Mouse (Mus musculus) intestine, embryonic 16.5 days (tissue): ENCODE measurements around the gene Naa38. TPM values are rescaled to one million over a fixed set of nuclear protein-coding genes. Genes with fewer than 3 reads are reported as not detected.
A peak's percentile ranks its signal among the peaks of the same experiment; 100 is the strongest.
"Not testable (repeated sequence)": the region's sequence is repeated elsewhere in the genome, so short reads cannot be mapped to it uniquely, and the experiment has no call there.

Source experiments
- ATAC-seq: fragments of 200-750 bp; cut with Nextera tagmentation; 2 replicates; pipeline ENCODE4 v1.8.0; 2017; ENCODE audit warnings: moderate TSS enrichment, moderate library complexity
- H3K27ac ChIP-seq: fragments of 300-500 bp; sonication (generic); 2 replicates; pipeline ENCODE4 v1.5.1; 2014; ENCODE audit warnings: mild to moderate bottlenecking, low read length
- H3K27me3 ChIP-seq: fragments of 300-500 bp; sonication (generic); replicated peaks from 2 replicates; pipeline ENCODE4 v1.6.1; 2014; ENCODE audit warnings: low read length, control low read depth, mixed read lengths; ENCODE audit not compliant: control insufficient read depth, insufficient read depth
- H3K36me3 ChIP-seq: fragments of 300-500 bp; sonication (generic); 2 replicates; pipeline ENCODE4 v1.6.1; 2014; ENCODE audit warnings: low read length, control low read depth; ENCODE audit not compliant: control insufficient read depth, insufficient read depth
- H3K4me1 ChIP-seq: fragments of 300-500 bp; sonication (generic); 2 replicates; pipeline ENCODE4 v1.6.1; 2014; ENCODE audit warnings: low read length, control low read depth, mixed read lengths; ENCODE audit not compliant: control insufficient read depth, insufficient read depth
- H3K4me2 ChIP-seq: fragments of 300-500 bp; sonication (generic); 2 replicates; pipeline ENCODE4 v1.6.1; 2014; ENCODE audit warnings: low read depth, low read length, control low read depth
- H3K4me3 ChIP-seq: fragments of 300-500 bp; sonication (generic); 2 replicates; pipeline ENCODE4 v1.5.1; 2014; ENCODE audit warnings: mild to moderate bottlenecking, low read length
- H3K9ac ChIP-seq: fragments of 300-500 bp; sonication (generic); 2 replicates; pipeline ENCODE4 v1.6.1; 2014; ENCODE audit warnings: low read depth, low read length
- H3K9me3 ChIP-seq: fragments of 300-500 bp; sonication (generic); 2 replicates; pipeline ENCODE4 v1.6.1; 2016; ENCODE audit warnings: low read length, control low read depth; ENCODE audit not compliant: control insufficient read depth
- WGBS: fragments of 180-500 bp; shearing (Covaris S2); extraction: QIAGEN DNeasy Blood & Tissue Kit; methylation state at CpG from one replicate; pipeline ENCODE4 v1.1.7; 2014; 5-methylcytosine and 5-hydroxymethylcytosine counted together
- polyA plus RNA-seq: library from polyadenylated mRNA; unstranded; fragments of >200 nt; fragmentation: Nextera tagmentation; extraction: Ambion mirVana; gene quantifications from 2 replicates; pipeline ENCODE4 v1.2.1, GENCODE M21; 2015

Gene Naa38
- polyA plus RNA-seq, 1 experiment from 2014 or later = 170 TPM

- no peak overlapping the region for H3K4me3 ChIP-seq
- ATAC-seq = peak; percentile 73
- whole genome bisulfite sequencing = 76% methylated on average over 6 of the region's 6 CpGs
- H3K9me3 ChIP-seq = no peaks in the 10 kb centered on the region
- 0 out of 2 replicates have a peak, but pooled peaks cover 2% of the 10 kb centered on the region for H3K4me1 ChIP-seq
- H3K27me3 ChIP-seq = no peaks in the 10 kb centered on the region
- no peak overlapping the region for H3K9ac ChIP-seq
- H3K36me3 ChIP-seq = no peaks in the 10 kb centered on the region
- H3K27ac ChIP-seq = peak overlapping the region; percentile 75
- no peak overlapping the region for H3K4me2 ChIP-seq
These were observed 10.3 kb upstream of the Naa38 start for GRCm38 (mm10) chr11:69384979-69385378.

- no peak overlapping the region for H3K9ac ChIP-seq
- WGBS = 71% methylated on average over 7 of the region's 7 CpGs
These were observed 8.5 kb upstream of the Naa38 start for GRCm38 (mm10) chr11:69386758-69387157.

GRCm38 (mm10) chr11:69388680-69389079 lies 6.6 kb upstream of the Naa38 start:
- 98% methylated on average over 4 of the region's 4 CpGs for WGBS
- ATAC-seq = no peak

More at GRCm38 (mm10) chr11:69386758-69387157, 8.5 kb upstream of the Naa38 start:
- H3K9me3 ChIP-seq = no peaks in the 10 kb centered on the region
- H3K4me1 ChIP-seq = 0 out of 2 replicates have a peak, but pooled peaks cover 2% of the 10 kb centered on the region
- no peaks in the 10 kb centered on the region for H3K27me3 ChIP-seq
- no peak overlapping the region for H3K4me3 ChIP-seq
- H3K36me3 ChIP-seq = no peaks in the 10 kb centered on the region
- no peak overlapping the region for H3K27ac ChIP-seq
- no peak for ATAC-seq
- H3K4me2 ChIP-seq = no peak overlapping the region

GRCm38 (mm10) chr11:69389531-69390399 lies 5.5 kb upstream of the Naa38 start:
- ATAC-seq = no peak
- Histone ChIP-seq H3K9ac (no peak overlapping the region), H3K4me2 (no peak overlapping the region)

More at GRCm38 (mm10) chr11:69388680-69389079, 6.6 kb upstream of the Naa38 start:
- Histone ChIP-seq H3K9ac (no peak overlapping the region), H3K4me1 (0 out of 2 replicates have a peak, but pooled peaks cover 2% of the 10 kb centered on the region), H3K27me3 (no peaks in the 10 kb centered on the region), H3K27ac (no peak overlapping the region), H3K9me3 (no peaks in the 10 kb centered on the region), H3K36me3 (no peaks in the 10 kb centered on the region), H3K4me3 (no peak overlapping the region), H3K4me2 (no peak overlapping the region)

GRCm38 (mm10) chr11:69390400-69391034 lies 4.8 kb upstream of the Naa38 start:
- H3K4me1 ChIP-seq = no peaks in the 10 kb centered on the region
- 49% methylated on average over 10 of the region's 10 CpGs for WGBS
- no peaks in the 10 kb centered on the region for H3K27me3 ChIP-seq
- H3K27ac ChIP-seq = no peak overlapping the region
- no peak overlapping the region for H3K9ac ChIP-seq
- no peak overlapping the region for H3K4me2 ChIP-seq
- no peak for ATAC-seq
- H3K36me3 ChIP-seq = no peaks in the 10 kb centered on the region
- H3K9me3 ChIP-seq = no peaks in the 10 kb centered on the region
- H3K4me3 ChIP-seq = no peak overlapping the region

More at GRCm38 (mm10) chr11:69389531-69390399, 5.5 kb upstream of the Naa38 start:
- Histone ChIP-seq H3K4me3 (no peak overlapping the region), H3K9me3 (no peaks in the 10 kb centered on the region), H3K27me3 (no peaks in the 10 kb centered on the region), H3K27ac (no peak overlapping the region), H3K4me1 (0 out of 2 replicates have a peak, but pooled peaks cover 2% of the 10 kb centered on the region), H3K36me3 (no peaks in the 10 kb centered on the region)
- 67% methylated on average over 14 of the region's 14 CpGs for WGBS

- 0% methylated on average over 31 of the region's 31 CpGs for WGBS
- Histone ChIP-seq H3K4me3 (peak overlapping the region; percentile 69), H3K9ac (peak overlapping the region; percentile 76), H3K4me1 (peaks cover 24% of the 10 kb centered on the region), H3K4me2 (peak overlapping the region; percentile 74), H3K27ac (peak overlapping the region; percentile 48; the same call in 1 of the 2 replicates)
- H3K27me3 ChIP-seq, H3K9me3 ChIP-seq, H3K36me3 ChIP-seq, ATAC-seq: not testable (repeated sequence)
These were observed 608 bp upstream of the Naa38 start for GRCm38 (mm10) chr11:69394591-69395167.

- ATAC-seq = peak; percentile 92
- Histone ChIP-seq H3K27ac (peak overlapping the region; percentile 98), H3K27me3 (no peaks in the 10 kb centered on the region), H3K4me1 (peaks cover 29% of the 10 kb centered on the region), H3K9ac (peak overlapping the region; percentile 93), H3K4me2 (peak overlapping the region; percentile 74), H3K9me3 (no peaks in the 10 kb centered on the region), H3K36me3 (peaks cover 5% of the 10 kb centered on the region), H3K4me3 (peak overlapping the region; percentile 69)
- 0% methylated on average over 48 of the region's 48 CpGs for WGBS
These were observed 517 bp downstream of the Naa38 start for GRCm38 (mm10) chr11:69395634-69396373.

GRCm38 (mm10) chr11:69396772-69397171 lies 1.5 kb downstream of the Naa38 start:
- peaks cover 36% of the 10 kb centered on the region for H3K4me1 ChIP-seq
- H3K4me2 ChIP-seq = peak overlapping the region; percentile 71
- no peaks in the 10 kb centered on the region for H3K9me3 ChIP-seq
- peaks cover 10% of the 10 kb centered on the region for H3K36me3 ChIP-seq
- no peak for ATAC-seq
- H3K27ac ChIP-seq = peak overlapping the region; percentile 98
- 32% methylated on average over 11 of the region's 11 CpGs for WGBS
- H3K27me3 ChIP-seq = no peaks in the 10 kb centered on the region
- H3K9ac ChIP-seq = peak overlapping the region; percentile 93
- peak overlapping the region; percentile 69 for H3K4me3 ChIP-seq
